Mouse (Mus musculus): ENCODE results near the gene Dntt.

DNA sequence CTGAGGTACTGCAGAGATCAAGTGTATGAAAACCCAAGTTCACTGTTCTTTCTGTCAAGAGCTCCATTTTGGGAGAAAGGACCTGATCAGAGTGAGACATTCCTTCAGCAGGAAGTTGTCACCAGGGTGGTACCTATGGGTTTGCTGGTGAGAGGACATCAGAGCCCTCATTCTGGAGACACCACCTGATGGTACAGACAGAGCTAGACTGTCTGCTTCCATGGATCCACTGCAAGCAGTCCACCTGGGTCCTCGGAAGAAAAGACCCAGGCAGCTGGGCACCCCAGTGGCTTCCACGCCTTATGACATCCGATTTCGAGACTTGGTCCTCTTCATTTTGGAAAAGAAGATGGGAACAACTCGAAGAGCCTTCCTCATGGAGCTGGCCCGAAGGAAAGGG is at the start of gene Dntt:
- TF ChIP-seq POLR2A (IDR thresholded peaks at IDR 0.05; ENCODE audit: insufficient read depth, low read length) (no peak), CTCF (IDR thresholded peaks at IDR 0.05; ENCODE audit: low read depth, low read length) (no peak)

All from ES-Bruce4 (cell line).